Mouse (Mus musculus): ENCODE results near the gene Slc35f5. TPM values are rescaled to one million over a fixed set of nuclear protein-coding genes. Genes with fewer than 3 reads are reported as not detected.
A peak's percentile ranks its signal among the peaks of the same experiment; 100 is the strongest.

Slc35f5 gene
- total RNA-seq, 2 experiments from 2014 or later: 18.5 to 18.7 TPM

DNA sequence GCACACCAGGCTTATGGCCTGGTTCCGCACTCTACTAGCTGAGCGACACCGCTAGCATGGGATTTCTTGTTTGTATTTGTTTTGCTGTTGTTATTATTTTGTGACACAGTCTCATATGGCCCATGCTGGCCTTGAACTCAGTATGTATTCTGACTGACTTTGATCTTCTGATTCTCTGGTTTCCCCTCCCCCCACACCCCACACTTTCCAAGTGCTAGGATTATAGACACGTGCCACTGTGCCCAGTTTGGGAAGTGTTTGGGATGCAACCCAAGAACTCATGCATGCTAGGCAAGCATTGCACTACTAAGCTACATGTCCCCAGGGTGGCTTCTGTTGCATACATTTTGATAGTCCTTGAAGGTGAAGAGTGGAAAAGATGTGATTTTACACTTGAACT is 1.4 kb downstream of the Slc35f5 start:
- intact Hi-C loops (cut with DNase I; ENCODE audit: low total_unique reads): no loop called here
- no peak for DNase-seq

- intact Hi-C loops (cut with DNase I; ENCODE audit: low total_unique reads): no loop called here
- no peak for DNase-seq
Measured at GRCm38 (mm10) chr1:125568126-125568525, 7.7 kb downstream of the Slc35f5 start.

- DNase-seq: no peak
- intact Hi-C loops (cut with DNase I; ENCODE audit: low total_unique reads): loop anchor here (5.0 kb wide), 1 partner anchor 202 kb away; no protein-coding TSS in a partner anchor
Measured at GRCm38 (mm10) chr1:125574219-125574618, 13.8 kb downstream of the Slc35f5 start.

GRCm38 (mm10) chr1:125575458-125576114 is 15.2 kb downstream of the Slc35f5 start:
- no peak for DNase-seq
- intact Hi-C loops (cut with DNase I; ENCODE audit: low total_unique reads): no loop called here

GRCm38 (mm10) chr1:125576965-125577364 is 16.6 kb downstream of the Slc35f5 start:
- no peak for DNase-seq
- intact Hi-C loops (cut with DNase I; ENCODE audit: low total_unique reads): no loop called here

DNA sequence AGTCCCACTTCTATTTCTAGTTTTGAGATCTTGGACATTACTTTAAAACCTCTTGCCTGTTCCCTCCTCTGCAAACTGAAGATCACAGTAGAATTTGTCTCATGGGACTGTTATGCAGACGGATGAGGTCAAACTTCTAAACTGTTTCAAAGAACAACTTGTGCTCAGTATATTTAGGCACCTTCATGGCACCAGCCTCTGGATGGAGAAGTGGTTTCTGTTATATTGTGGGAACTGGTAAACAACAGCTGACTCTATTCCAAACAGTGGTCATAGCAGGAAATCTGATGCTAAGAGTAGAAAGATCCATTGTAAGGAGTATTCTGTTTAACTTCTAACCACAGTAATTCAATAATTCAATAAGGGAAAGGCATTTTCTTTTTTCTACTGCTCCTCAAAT is 17.7 kb downstream of the Slc35f5 start:
- no peak for DNase-seq
- intact Hi-C loops (cut with DNase I; ENCODE audit: low total_unique reads): no loop called here

DNA sequence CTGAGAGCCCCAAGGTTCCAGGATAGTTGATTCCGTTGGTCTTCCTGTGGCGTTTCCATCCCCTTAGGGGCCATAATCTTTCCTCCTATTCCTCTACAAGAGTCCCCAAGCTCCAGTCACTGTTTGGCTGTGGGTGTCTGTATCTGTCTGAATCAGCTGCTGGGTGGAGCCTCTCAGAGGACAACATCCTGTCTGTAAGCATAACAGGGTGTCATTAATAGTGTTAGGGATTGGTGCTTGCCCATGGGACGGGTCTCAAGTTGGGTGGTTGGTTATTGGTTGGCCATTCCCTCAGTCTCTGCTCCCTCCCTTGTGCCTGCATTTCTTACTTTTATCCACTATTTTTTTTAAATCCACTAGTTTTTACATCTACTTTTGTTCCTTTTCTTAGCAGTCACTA is 20.7 kb downstream of the Slc35f5 start:
- no peak for DNase-seq
- intact Hi-C loops (cut with DNase I; ENCODE audit: low total_unique reads): no loop called here

DNA sequence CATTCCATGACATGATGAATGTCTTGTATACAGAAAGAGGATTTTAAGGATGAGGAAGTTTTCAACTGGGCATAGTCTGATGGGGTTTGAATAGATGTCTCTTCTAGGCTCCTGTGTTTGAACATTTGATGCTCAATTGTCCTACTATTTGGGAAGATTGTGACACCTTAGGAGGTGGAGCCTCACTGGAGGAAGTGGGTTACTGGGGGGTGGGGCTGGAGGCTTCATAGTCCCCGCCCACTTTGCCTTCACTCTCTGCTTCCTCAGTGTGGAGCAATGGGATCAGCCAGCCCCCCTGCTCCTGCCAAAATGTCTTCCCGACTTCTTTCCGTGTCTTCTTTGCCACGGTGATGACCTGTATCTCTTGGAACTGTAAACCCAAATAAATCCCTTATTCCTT is 43.2 kb downstream of the Slc35f5 start:
- no peak for DNase-seq
- intact Hi-C loops (cut with DNase I; ENCODE audit: low total_unique reads): no loop called here

GRCm38 (mm10) chr1:125607087-125607803 is 46.9 kb downstream of the Slc35f5 start:
- peak; percentile 85 for DNase-seq
- intact Hi-C loops (cut with DNase I; ENCODE audit: low total_unique reads): loop anchor here (5.0 kb wide), 1 partner anchor 185 kb away; no protein-coding TSS in a partner anchor

- no peak for DNase-seq
- intact Hi-C loops (cut with DNase I; ENCODE audit: low total_unique reads): no loop called here
Measured at GRCm38 (mm10) chr1:125624376-125625076, 64.1 kb downstream of the Slc35f5 start.

GRCm38 (mm10) chr1:125639501-125640253 is 79.3 kb downstream of the Slc35f5 start:
- peak; percentile 27 for DNase-seq
- intact Hi-C loops (cut with DNase I; ENCODE audit: low total_unique reads): no loop called here

DNA sequence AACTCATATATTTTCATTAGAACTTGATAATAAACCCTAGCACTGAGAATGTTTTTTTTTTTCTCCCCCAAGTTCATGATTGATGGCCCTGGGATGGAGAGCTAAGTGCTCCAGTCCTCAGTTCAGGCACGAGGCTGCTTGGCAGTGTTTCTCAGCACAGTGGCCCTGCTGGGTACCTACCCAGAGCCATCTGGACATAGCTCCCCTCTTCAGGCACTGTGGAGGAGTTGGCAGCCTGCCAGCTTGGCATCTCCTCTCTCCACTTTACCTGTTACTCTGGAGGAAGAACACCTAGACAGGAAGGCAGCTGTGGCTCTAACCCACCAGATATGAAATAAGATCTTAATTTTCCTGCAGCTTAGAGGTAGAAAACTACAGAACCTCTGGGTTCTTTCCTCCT is 83.2 kb downstream of the Slc35f5 start:
- intact Hi-C loops (cut with DNase I; ENCODE audit: low total_unique reads): no loop called here
- peak; percentile 8 for DNase-seq

Other genes starting within 250 kb of the Slc35f5 start
- 10 to 100 TPM; 56.2 to 63.8 TPM for gene Actr3, start 124.9 kb upstream of the Slc35f5 start, total RNA-seq (2021)
- not detected for gene Gpr39, start 116.4 kb downstream of the Slc35f5 start, total RNA-seq (2021)

Data from gastrocnemius, postnatal 14 days (tissue).